Mouse (Mus musculus) ES-E14 (cell line): ENCODE measurements at regions not wholly inside any gene's neighbourhood (a gene's known extent, or its start where the extent isn't known, plus 50 kb on each side); places are given as distances from the start of the nearest gene placed in this dataset.

Experiments used
- CHD2 ChIP-seq: IDR thresholded peaks from 2 replicates; pipeline ENCODE4 v1.6.1; 2014; ENCODE audit warnings: mild to moderate bottlenecking, low read depth, low read length, inconsistent platforms
- MAFK ChIP-seq: IDR thresholded peaks from 2 replicates; pipeline ENCODE4 v1.6.1; 2014; ENCODE audit warnings: mild to moderate bottlenecking, low read depth, low read length, inconsistent platforms; ENCODE audit not compliant: insufficient read depth
- ZC3H11A ChIP-seq: IDR thresholded peaks from 2 replicates; pipeline ENCODE4 v1.6.1; 2012; ENCODE audit warnings: low read depth, mild to moderate bottlenecking, inconsistent platforms, low read length, borderline replicate concordance

DNA sequence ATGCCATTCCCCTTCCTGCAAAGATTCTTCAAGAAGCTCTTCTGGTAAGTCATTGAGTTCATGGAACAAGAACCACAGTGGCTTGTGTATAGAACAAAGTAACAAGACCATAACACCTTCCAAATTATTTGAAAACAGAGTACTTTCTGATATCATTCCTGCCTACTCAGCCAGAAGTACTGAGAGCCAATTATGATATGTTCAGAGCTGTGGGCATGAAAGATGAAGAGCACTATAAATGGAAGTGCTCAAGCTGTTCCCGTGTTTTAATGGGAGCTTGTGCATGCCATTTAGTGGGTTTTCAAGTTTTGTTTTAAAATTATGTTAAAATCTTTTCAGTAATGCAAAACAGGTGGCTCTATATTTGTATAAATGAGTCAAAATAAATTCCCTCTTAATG lies 239.0 kb upstream of the Crygf start:
- TF ChIP-seq CHD2 (no peak), ZC3H11A (no peak), MAFK (no peak)
